Mouse (Mus musculus) gastrocnemius, postnatal 14 days (tissue): ENCODE data around the gene Gm20837. TPM values are rescaled to one million over a fixed set of nuclear protein-coding genes. Genes with fewer than 3 reads are reported as not detected.
"Not testable (repeated sequence)": the region's sequence is repeated elsewhere in the genome, so short reads cannot be mapped to it uniquely, and the experiment has no call there.

Experiments used
- DNase-seq: peaks from one replicate; pipeline ENCODE4 v3.0.0; 2021; ENCODE audit warnings: mixed read lengths
- intact Hi-C: fragments of 180-260 bp; cut with DNase I; formaldehyde crosslinking; loops from one replicate; pipeline ENCODE4 v1.15.1; 2025; ENCODE audit warnings: low total_unique reads
- long read RNA-seq, 2 experiments: library from polyadenylated mRNA; stranded (forward); transcript quantifications; one replicate each; pipeline ENCODE4 v2.0.0; 2021
- total RNA-seq, 2 experiments: library from RNA; stranded (reverse); gene quantifications; 2 replicates each; pipeline ENCODE4 v1.2.3; 2021

Gm20837 gene
- total RNA-seq: not detected
- long read RNA-seq, experiment 1: 0 reads
- long read RNA-seq, experiment 2: 0 reads

DNA sequence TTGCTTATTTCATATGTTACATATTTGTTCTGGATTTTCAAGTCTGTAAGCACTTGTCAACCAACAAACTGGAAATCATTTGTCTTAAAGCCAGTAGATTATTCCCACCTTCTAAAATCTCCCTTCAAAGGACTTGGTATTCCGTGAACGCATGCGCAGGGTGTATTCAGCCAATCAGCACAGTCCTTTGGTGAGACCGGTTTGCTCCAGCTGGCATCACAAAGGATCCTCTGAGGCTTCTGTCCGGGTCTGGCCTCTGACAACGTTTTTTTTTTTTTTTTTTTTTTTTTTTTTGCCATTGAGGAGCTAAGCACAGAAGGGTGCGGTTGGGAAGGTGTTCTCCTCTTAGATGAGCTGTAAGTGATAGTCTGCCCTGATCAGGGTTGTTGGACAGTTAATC lies at the start of gene Gm20837:
TSS of gene Gm20837 (plus strand) at position 301 of the 400 bp plus-strand sequence.
- DNase-seq, intact Hi-C loops: not testable (repeated sequence)
